Mouse (Mus musculus): Measurements from ENCODE around the gene Tomm34.
"Not testable (repeated sequence)": the region's sequence is repeated elsewhere in the genome, so short reads cannot be mapped to it uniquely, and the experiment has no call there.

Tomm34 gene

GRCm38 (mm10) chr2:164087416-164088017, 16.5 kb upstream of the Tomm34 start:
- DNase-seq (ENCODE audit: low read depth, low spot score) = peak; percentile 44
- H3K36me3 ChIP-seq (ENCODE audit: control insufficient read depth, insufficient read depth, low read length, poor library complexity, severe bottlenecking) = peaks cover 20% of the 10 kb centered on the region
- no peaks in the 10 kb centered on the region for H3K27me3 ChIP-seq (ENCODE audit: control insufficient read depth, insufficient read depth, low read length, poor library complexity, severe bottlenecking)

DNA sequence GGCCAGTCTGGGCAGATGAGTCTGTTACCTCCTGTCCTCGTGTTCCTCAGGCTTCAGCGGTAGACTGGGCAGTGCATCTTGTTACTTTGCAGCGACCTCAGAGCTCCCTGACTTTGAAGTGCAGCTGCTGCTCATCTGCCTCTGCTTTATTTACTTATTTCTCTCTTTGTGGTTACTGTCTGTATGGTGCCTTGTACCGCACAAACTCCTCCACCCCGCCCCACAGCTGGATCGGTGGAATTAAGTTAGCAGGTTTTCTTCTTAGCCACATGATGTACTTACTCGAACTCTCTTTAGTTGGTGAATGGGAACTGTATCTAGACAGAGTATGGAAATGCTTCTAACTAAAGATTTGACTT, 13.4 kb upstream of the Tomm34 start:
- peak; percentile 73 for DNase-seq (ENCODE audit: low read depth, low spot score)
- peaks cover 35% of the 10 kb centered on the region for H3K36me3 ChIP-seq (ENCODE audit: control insufficient read depth, insufficient read depth, low read length, poor library complexity, severe bottlenecking)

GRCm38 (mm10) chr2:164083609-164084341, 12.8 kb upstream of the Tomm34 start:
- peak; percentile 95 for DNase-seq (ENCODE audit: low read depth, low spot score)
- H3K36me3 ChIP-seq (ENCODE audit: control insufficient read depth, insufficient read depth, low read length, poor library complexity, severe bottlenecking) = peaks cover 31% of the 10 kb centered on the region
- H3K27me3 ChIP-seq (ENCODE audit: control insufficient read depth, insufficient read depth, low read length, poor library complexity, severe bottlenecking) = no peaks in the 10 kb centered on the region

More for the DNA sequence above, 13.4 kb upstream of the Tomm34 start:
- no peaks in the 10 kb centered on the region for H3K27me3 ChIP-seq (ENCODE audit: control insufficient read depth, insufficient read depth, low read length, poor library complexity, severe bottlenecking)

DNA sequence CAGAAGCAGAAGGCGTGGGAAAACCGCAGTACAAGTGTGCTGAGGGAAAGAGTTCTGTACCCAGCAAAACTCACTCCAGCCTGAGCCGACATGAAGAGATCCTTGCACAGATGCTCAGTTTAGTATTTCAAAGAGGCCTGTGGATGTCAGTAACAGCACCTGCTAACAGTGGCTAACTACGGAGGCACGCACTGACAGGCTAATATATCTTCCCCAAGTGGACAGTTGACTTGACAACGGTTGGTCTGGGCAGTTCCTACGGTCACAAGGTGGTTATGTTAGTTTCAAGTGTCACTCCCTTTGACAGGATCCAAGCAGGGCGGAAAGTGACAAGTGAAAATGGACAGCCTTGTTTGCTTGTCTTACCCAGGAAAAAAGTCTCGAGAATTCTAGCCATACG, 11.2 kb upstream of the Tomm34 start:
- no peak for DNase-seq (ENCODE audit: low read depth, low spot score)

DNA sequence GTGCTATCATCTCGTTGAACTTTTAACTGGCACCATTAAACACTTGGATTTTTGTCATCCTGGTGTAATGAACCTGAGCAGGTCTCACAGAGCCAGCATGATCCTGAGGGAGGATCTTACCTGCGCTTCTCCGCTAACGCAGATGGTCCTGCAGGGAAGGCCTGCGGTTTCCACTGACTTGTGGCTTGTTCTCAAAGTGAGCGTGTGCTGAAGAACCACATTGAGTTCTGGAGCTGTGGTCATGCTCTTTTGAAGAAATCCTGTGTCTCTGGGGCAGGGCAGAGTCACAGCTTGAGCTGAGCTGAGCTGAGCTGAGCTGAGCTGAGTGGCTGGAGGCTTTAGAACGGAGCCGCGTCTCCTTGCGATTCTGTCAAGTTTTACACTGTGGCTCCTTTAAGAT, 10.6 kb upstream of the Tomm34 start:
- H3K27me3 ChIP-seq (ENCODE audit: control insufficient read depth, insufficient read depth, low read length, poor library complexity, severe bottlenecking) = no peaks in the 10 kb centered on the region
- no peak for DNase-seq (ENCODE audit: low read depth, low spot score)
- H3K36me3 ChIP-seq (ENCODE audit: control insufficient read depth, insufficient read depth, low read length, poor library complexity, severe bottlenecking) = peaks cover 21% of the 10 kb centered on the region

More for the DNA sequence above, 11.2 kb upstream of the Tomm34 start:
- Histone ChIP-seq H3K36me3 (ENCODE audit: control insufficient read depth, insufficient read depth, low read length, poor library complexity, severe bottlenecking) (peaks cover 25% of the 10 kb centered on the region), H3K27me3 (ENCODE audit: control insufficient read depth, insufficient read depth, low read length, poor library complexity, severe bottlenecking) (no peaks in the 10 kb centered on the region)

GRCm38 (mm10) chr2:164079488-164079887, 8.5 kb upstream of the Tomm34 start:
- Histone ChIP-seq H3K27me3 (ENCODE audit: control insufficient read depth, insufficient read depth, low read length, poor library complexity, severe bottlenecking) (no peaks in the 10 kb centered on the region), H3K36me3 (ENCODE audit: control insufficient read depth, insufficient read depth, low read length, poor library complexity, severe bottlenecking) (peaks cover 20% of the 10 kb centered on the region)
- DNase-seq (ENCODE audit: low read depth, low spot score) = peak; percentile 72

GRCm38 (mm10) chr2:164077875-164078274, 6.9 kb upstream of the Tomm34 start:
- peaks cover 20% of the 10 kb centered on the region for H3K36me3 ChIP-seq (ENCODE audit: control insufficient read depth, insufficient read depth, low read length, poor library complexity, severe bottlenecking)
- peak; percentile 26 for DNase-seq (ENCODE audit: low read depth, low spot score)
- no peaks in the 10 kb centered on the region for H3K27me3 ChIP-seq (ENCODE audit: control insufficient read depth, insufficient read depth, low read length, poor library complexity, severe bottlenecking)

DNA sequence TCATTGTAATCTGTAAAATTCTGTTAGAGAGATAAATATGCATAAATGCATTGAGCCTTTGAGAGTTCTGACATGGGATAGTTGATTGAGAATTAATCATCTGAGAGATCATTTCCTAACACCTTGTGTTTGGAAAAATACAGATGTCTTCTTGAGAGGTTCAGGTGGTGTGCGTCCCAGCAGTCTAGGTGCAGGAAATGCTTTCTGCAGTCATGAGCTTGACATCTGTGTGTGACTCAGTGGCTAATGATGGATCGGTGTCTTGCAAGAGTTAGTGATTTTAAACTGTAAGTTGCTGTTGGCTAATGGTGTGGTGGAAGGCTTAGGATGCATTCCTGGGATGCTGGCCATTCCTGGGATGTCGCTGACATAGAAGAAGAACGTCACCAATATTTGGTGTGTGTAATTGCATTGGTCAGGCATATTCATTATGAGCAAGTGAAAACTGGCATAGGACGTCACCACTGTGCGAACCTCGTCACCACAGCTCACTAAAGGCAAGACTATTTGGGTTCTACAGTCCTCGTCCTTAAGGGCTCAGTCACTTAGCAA, 6.0 kb upstream of the Tomm34 start:
- Histone ChIP-seq H3K27me3 (ENCODE audit: control insufficient read depth, insufficient read depth, low read length, poor library complexity, severe bottlenecking) (no peaks in the 10 kb centered on the region), H3K36me3 (ENCODE audit: control insufficient read depth, insufficient read depth, low read length, poor library complexity, severe bottlenecking) (peaks cover 14% of the 10 kb centered on the region)
- DNase-seq (ENCODE audit: low read depth, low spot score) = no peak

GRCm38 (mm10) chr2:164075088-164075487, 4.1 kb upstream of the Tomm34 start:
- H3K36me3 ChIP-seq (ENCODE audit: control insufficient read depth, insufficient read depth, low read length, poor library complexity, severe bottlenecking) = peaks cover under 1% of the 10 kb centered on the region; the same call in 1 of the 2 replicates
- DNase-seq (ENCODE audit: low read depth, low spot score) = peak; percentile 73

DNA sequence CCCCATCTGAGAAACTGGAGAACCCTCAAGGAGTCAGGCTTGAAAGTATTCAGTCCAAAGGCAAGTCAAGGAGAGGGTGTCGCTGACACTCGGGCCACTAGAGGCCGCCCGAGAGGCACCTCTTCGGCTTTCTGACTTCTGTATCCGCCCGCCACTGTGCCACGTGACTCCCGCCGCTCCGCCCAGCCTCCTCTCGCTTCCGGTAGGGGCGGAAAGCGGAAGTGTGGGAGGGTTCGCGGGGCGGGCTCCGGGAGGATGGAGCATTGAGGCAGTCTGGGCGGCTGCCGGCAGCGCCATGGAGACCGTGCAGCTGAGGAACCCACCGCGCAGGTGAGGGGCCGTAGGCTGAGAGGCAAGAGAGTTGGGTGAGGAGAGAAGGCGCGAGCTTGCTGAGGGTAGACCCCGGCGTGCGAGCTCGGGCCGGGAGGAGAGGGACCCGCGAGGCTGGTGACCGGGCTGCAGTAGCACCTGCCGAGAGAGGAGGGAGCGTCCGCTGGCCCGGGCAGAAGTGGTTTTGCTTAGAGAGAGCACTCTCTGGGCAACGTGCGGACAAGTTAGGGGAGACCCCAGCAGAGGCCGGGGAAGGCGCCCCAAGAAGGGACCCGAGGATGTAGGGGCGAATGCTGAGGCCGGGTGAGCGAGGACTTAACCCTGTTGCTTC, 3.1 kb upstream of the Tomm34 start:
- Histone ChIP-seq H3K36me3 (ENCODE audit: control insufficient read depth, insufficient read depth, low read length, poor library complexity, severe bottlenecking) (no peaks in the 10 kb centered on the region), H3K27me3 (ENCODE audit: control insufficient read depth, insufficient read depth, low read length, poor library complexity, severe bottlenecking) (no peaks in the 10 kb centered on the region)
- peak; percentile 98 for DNase-seq (ENCODE audit: low read depth, low spot score)

More at GRCm38 (mm10) chr2:164075088-164075487, 4.1 kb upstream of the Tomm34 start:
- H3K27me3 ChIP-seq (ENCODE audit: control insufficient read depth, insufficient read depth, low read length, poor library complexity, severe bottlenecking) = no peaks in the 10 kb centered on the region

- Histone ChIP-seq H3K27me3 (ENCODE audit: control insufficient read depth, insufficient read depth, low read length, poor library complexity, severe bottlenecking) (no peaks in the 10 kb centered on the region), H3K36me3 (ENCODE audit: control insufficient read depth, insufficient read depth, low read length, poor library complexity, severe bottlenecking) (no peaks in the 10 kb centered on the region; the same call in 1 of the 2 replicates)
- DNase-seq (ENCODE audit: low read depth, low spot score) = no peak
Observed at GRCm38 (mm10) chr2:164073120-164073519, 2.2 kb upstream of the Tomm34 start.

- H3K36me3 ChIP-seq (ENCODE audit: control insufficient read depth, insufficient read depth, low read length, poor library complexity, severe bottlenecking) = no peaks in the 10 kb centered on the region; the same call in 1 of the 2 replicates
- no peak for DNase-seq (ENCODE audit: low read depth, low spot score)
- no peaks in the 10 kb centered on the region for H3K27me3 ChIP-seq (ENCODE audit: control insufficient read depth, insufficient read depth, low read length, poor library complexity, severe bottlenecking)
Observed at GRCm38 (mm10) chr2:164072109-164072508, 1.1 kb upstream of the Tomm34 start.

- DNase-seq (ENCODE audit: low read depth, low spot score); H3K27me3 ChIP-seq (ENCODE audit: control insufficient read depth, insufficient read depth, low read length, poor library complexity, severe bottlenecking); H3K36me3 ChIP-seq (ENCODE audit: control insufficient read depth, insufficient read depth, low read length, poor library complexity, severe bottlenecking): not testable (repeated sequence)
Observed at GRCm38 (mm10) chr2:164071437-164071820, 460 bp upstream of the Tomm34 start.

GRCm38 (mm10) chr2:164070142-164070764, 716 bp downstream of the Tomm34 start, which contains the start of gene Stk4:
Gene Stk4 (plus strand): TSS chr2:164070322.
- no peak for DNase-seq (ENCODE audit: low read depth, low spot score)
- Histone ChIP-seq H3K27me3 (ENCODE audit: control insufficient read depth, insufficient read depth, low read length, poor library complexity, severe bottlenecking) (no peaks in the 10 kb centered on the region), H3K36me3 (ENCODE audit: control insufficient read depth, insufficient read depth, low read length, poor library complexity, severe bottlenecking) (peaks cover 8% of the 10 kb centered on the region)

Measured in splenic B cell, adult 2 months (primary cell).